Mouse (Mus musculus) erythroblast, embryonic 14.5 days (primary cell): ENCODE measurements around the gene Pdzd3.

ENCODE experiments used
- GATA1 ChIP-seq: IDR thresholded peaks from 2 replicates; pipeline ENCODE4 v1.6.1; 2012; ENCODE audit warnings: low read length, inconsistent platforms, mixed read lengths
- TAL1 ChIP-seq: IDR thresholded peaks from 3 replicates; pipeline ENCODE4 v1.6.1; 2012; ENCODE audit warnings: low read length, inconsistent platforms, mixed read lengths

- TF ChIP-seq TAL1 (no peak), GATA1 (no peak)
Measured at GRCm38 (mm10) chr9:44261388-44261787, 10.1 kb upstream of the Pdzd3 start.
